Mouse (Mus musculus) heart, embryonic 11.5 days (tissue): ENCODE results near the gene Pias4. TPM values are rescaled to one million over a fixed set of nuclear protein-coding genes. Genes with fewer than 3 reads are reported as not detected.

ENCODE experiments used
- ATAC-seq: fragments of 200-750 bp; cut with Nextera tagmentation; replicated peaks from 2 replicates; pipeline ENCODE4 v1.8.0; 2017; ENCODE audit warnings: moderate library complexity; ENCODE audit not compliant: insufficient number of reproducible peaks, low FRiP score, low TSS enrichment
- H3K27ac ChIP-seq: fragments of 300-500 bp; sonication (generic); 2 replicates; pipeline ENCODE4 v1.5.1; 2014; ENCODE audit warnings: mild to moderate bottlenecking, low read depth, low read length
- H3K27me3 ChIP-seq: fragments of 300-500 bp; sonication (generic); 2 replicates; pipeline ENCODE4 v1.6.1; 2014; ENCODE audit warnings: mild to moderate bottlenecking, low read length, mixed read lengths; ENCODE audit not compliant: control insufficient read depth, insufficient read depth
- H3K36me3 ChIP-seq: fragments of 300-500 bp; sonication (generic); 2 replicates; pipeline ENCODE4 v1.6.1; 2014; ENCODE audit warnings: mild to moderate bottlenecking, low read length, moderate library complexity, mixed read lengths; ENCODE audit not compliant: control insufficient read depth, insufficient read depth
- H3K4me1 ChIP-seq: fragments of 300-500 bp; sonication (generic); 2 replicates; pipeline ENCODE4 v1.6.1; 2014; ENCODE audit warnings: low read length; ENCODE audit not compliant: control insufficient read depth, insufficient read depth
- H3K4me2 ChIP-seq: fragments of 300-500 bp; sonication (generic); 2 replicates; pipeline ENCODE4 v1.6.1; 2014; ENCODE audit warnings: mild to moderate bottlenecking, moderate library complexity
- H3K4me3 ChIP-seq: fragments of 300-500 bp; sonication (generic); 2 replicates; pipeline ENCODE4 v1.5.1; 2014; ENCODE audit warnings: low read depth, low read length
- H3K9ac ChIP-seq: fragments of 300-500 bp; sonication (generic); 2 replicates; pipeline ENCODE4 v1.6.1; 2014; ENCODE audit warnings: mild to moderate bottlenecking, low read depth, low read length, moderate library complexity
- H3K9me3 ChIP-seq: fragments of 300-500 bp; sonication (generic); replicated peaks from 2 replicates; pipeline ENCODE4 v1.6.1; 2016; ENCODE audit warnings: low read length; ENCODE audit not compliant: control insufficient read depth
- WGBS: fragments of 180-500 bp; shearing (Covaris S2); extraction: QIAGEN DNeasy Blood & Tissue Kit; methylation state at CpG from one replicate; pipeline ENCODE4 v1.1.7; 2014; ENCODE audit not compliant: insufficient replicate concordance; 5-methylcytosine and 5-hydroxymethylcytosine counted together
- polyA plus RNA-seq: library from polyadenylated mRNA; unstranded; fragments of >200 nt; fragmentation: Nextera tagmentation; extraction: Ambion mirVana; gene quantifications from 2 replicates; pipeline ENCODE4 v1.2.1, GENCODE M21; 2014

Gene Pias4
- polyA plus RNA-seq, 1 experiment from 2014 or later: 39.4 TPM

GRCm38 (mm10) chr10:81145778-81146177, 21.9 kb downstream of the Pias4 start:
- H3K4me2 ChIP-seq: no peak overlapping the region
- H3K4me1 ChIP-seq: peaks cover 30% of the 10 kb centered on the region
- no peak overlapping the region for H3K9ac ChIP-seq
- peaks cover 64% of the 10 kb centered on the region for H3K36me3 ChIP-seq
- no peak overlapping the region for H3K4me3 ChIP-seq
- WGBS: 86% methylated on average over 7 of the region's 7 CpGs
- no peaks in the 10 kb centered on the region for H3K9me3 ChIP-seq
- ATAC-seq: no peak
- no peak overlapping the region for H3K27ac ChIP-seq
- no peaks in the 10 kb centered on the region for H3K27me3 ChIP-seq

GRCm38 (mm10) chr10:81145307-81145706, 22.4 kb downstream of the Pias4 start:
- H3K36me3 ChIP-seq: peaks cover 63% of the 10 kb centered on the region
- WGBS: 94% methylated on average over 6 of the region's 6 CpGs
- no peak for ATAC-seq

GRCm38 (mm10) chr10:81144667-81145066, 23.1 kb downstream of the Pias4 start:
- Histone ChIP-seq H3K9ac (no peak overlapping the region), H3K4me1 (peaks cover 41% of the 10 kb centered on the region), H3K9me3 (no peaks in the 10 kb centered on the region), H3K27ac (no peak overlapping the region), H3K4me2 (no peak overlapping the region), H3K4me3 (no peak overlapping the region), H3K36me3 (peaks cover 59% of the 10 kb centered on the region), H3K27me3 (no peaks in the 10 kb centered on the region)
- 89% methylated on average over 27 of the region's 27 CpGs for WGBS
- no peak for ATAC-seq

More at GRCm38 (mm10) chr10:81145307-81145706, 22.4 kb downstream of the Pias4 start:
- no peak overlapping the region for H3K4me2 ChIP-seq
- H3K9me3 ChIP-seq: no peaks in the 10 kb centered on the region
- H3K27me3 ChIP-seq: no peaks in the 10 kb centered on the region
- no peak overlapping the region for H3K9ac ChIP-seq
- H3K4me3 ChIP-seq: no peak overlapping the region
- no peak overlapping the region for H3K27ac ChIP-seq
- H3K4me1 ChIP-seq: peaks cover 35% of the 10 kb centered on the region

GRCm38 (mm10) chr10:81143845-81144437, 23.8 kb downstream of the Pias4 start:
- Histone ChIP-seq H3K4me3 (no peak overlapping the region), H3K27ac (no peak overlapping the region), H3K36me3 (peaks cover 53% of the 10 kb centered on the region), H3K9me3 (no peaks in the 10 kb centered on the region), H3K27me3 (no peaks in the 10 kb centered on the region), H3K4me2 (no peak overlapping the region), H3K9ac (no peak overlapping the region), H3K4me1 (peaks cover 48% of the 10 kb centered on the region)
- ATAC-seq: no peak
- WGBS: 93% methylated on average over 52 of the region's 52 CpGs

GRCm38 (mm10) chr10:81143157-81143633, 24.5 kb downstream of the Pias4 start:
- H3K9ac ChIP-seq: peak overlapping the region; percentile 59
- peak overlapping the region; percentile 35; the same call in 1 of the 2 replicates for H3K27ac ChIP-seq

GRCm38 (mm10) chr10:81142551-81142981, 25.2 kb downstream of the Pias4 start:
- H3K4me2 ChIP-seq: peak overlapping the region; percentile 16; the same call in 1 of the 2 replicates
- 76% methylated on average over 5 of the region's 5 CpGs for WGBS
- no peak overlapping the region for H3K4me3 ChIP-seq
- H3K9me3 ChIP-seq: no peaks in the 10 kb centered on the region
- H3K9ac ChIP-seq: peak overlapping the region; percentile 59
- no peak for ATAC-seq
- no peaks in the 10 kb centered on the region for H3K27me3 ChIP-seq
- H3K4me1 ChIP-seq: peaks cover 51% of the 10 kb centered on the region
- H3K27ac ChIP-seq: peak overlapping the region; percentile 35; the same call in 1 of the 2 replicates
- peaks cover 41% of the 10 kb centered on the region for H3K36me3 ChIP-seq

More at GRCm38 (mm10) chr10:81143157-81143633, 24.5 kb downstream of the Pias4 start:
- Histone ChIP-seq H3K4me1 (peaks cover 51% of the 10 kb centered on the region), H3K4me2 (no peak overlapping the region), H3K36me3 (peaks cover 46% of the 10 kb centered on the region), H3K9me3 (no peaks in the 10 kb centered on the region), H3K4me3 (no peak overlapping the region), H3K27me3 (no peaks in the 10 kb centered on the region)
- 89% methylated on average over 7 of the region's 7 CpGs for WGBS
- ATAC-seq: no peak

- Histone ChIP-seq H3K9me3 (no peaks in the 10 kb centered on the region), H3K27me3 (no peaks in the 10 kb centered on the region), H3K9ac (peak overlapping the region; percentile 34; the same call in 1 of the 2 replicates), H3K4me1 (peaks cover 51% of the 10 kb centered on the region), H3K27ac (peak overlapping the region; percentile 41; the same call in 1 of the 2 replicates), H3K36me3 (peaks cover 32% of the 10 kb centered on the region), H3K4me2 (peak overlapping the region; percentile 80), H3K4me3 (no peak overlapping the region)
- no peak for ATAC-seq
- WGBS: 77% methylated on average over 7 of the region's 7 CpGs
These were observed 26.1 kb downstream of the Pias4 start for GRCm38 (mm10) chr10:81141455-81142210.

- ATAC-seq: no peak
- H3K4me3 ChIP-seq: peak overlapping the region; percentile 68
- H3K36me3 ChIP-seq: peaks cover 24% of the 10 kb centered on the region
- peak overlapping the region; percentile 72 for H3K9ac ChIP-seq
- H3K4me2 ChIP-seq: peak overlapping the region; percentile 80
- H3K27ac ChIP-seq: 0 out of 2 replicates have a peak overlapping the region, but pooled peaks have one; percentile 24
- 59% methylated on average over 10 of the region's 10 CpGs for WGBS
- no peaks in the 10 kb centered on the region for H3K9me3 ChIP-seq
- H3K27me3 ChIP-seq: no peaks in the 10 kb centered on the region
- H3K4me1 ChIP-seq: peaks cover 48% of the 10 kb centered on the region
These were observed 26.8 kb downstream of the Pias4 start for GRCm38 (mm10) chr10:81140717-81141454.
